Mouse (Mus musculus) ES-E14 (cell line): ENCODE results near the gene Kif22.

Experiments used
- CHD2 ChIP-seq: IDR thresholded peaks from 2 replicates; pipeline ENCODE4 v1.6.1; 2014; ENCODE audit warnings: mild to moderate bottlenecking, low read depth, low read length, inconsistent platforms
- MAFK ChIP-seq: IDR thresholded peaks from 2 replicates; pipeline ENCODE4 v1.6.1; 2014; ENCODE audit warnings: mild to moderate bottlenecking, low read depth, low read length, inconsistent platforms; ENCODE audit not compliant: insufficient read depth
- ZC3H11A ChIP-seq: IDR thresholded peaks from 2 replicates; pipeline ENCODE4 v1.6.1; 2012; ENCODE audit warnings: low read depth, mild to moderate bottlenecking, inconsistent platforms, low read length, borderline replicate concordance
- ZNF384 ChIP-seq: IDR thresholded peaks from 2 replicates; pipeline ENCODE4 v1.6.1; 2012; ENCODE audit warnings: low read depth, low read length, inconsistent platforms

- no peak for TF ChIP-seq ZNF384
- no peak for TF ChIP-seq MAFK
- TF ChIP-seq ZC3H11A, result no peak
- TF ChIP-seq CHD2, result no peak
Measured at GRCm38 (mm10) chr7:127066317-127066716, 24.0 kb upstream of the Kif22 start.
